Mouse (Mus musculus) kidney, embryonic 16.5 days (tissue): ENCODE results near the gene Grm2. TPM values are rescaled to one million over a fixed set of nuclear protein-coding genes. Genes with fewer than 3 reads are reported as not detected.
A peak's percentile ranks its signal among the peaks of the same experiment; 100 is the strongest.
"Not testable (repeated sequence)": the region's sequence is repeated elsewhere in the genome, so short reads cannot be mapped to it uniquely, and the experiment has no call there.

Source experiments
- ATAC-seq: fragments of 200-750 bp; cut with Nextera tagmentation; 2 replicates; pipeline ENCODE4 v1.8.0; 2017; ENCODE audit warnings: moderate TSS enrichment; ENCODE audit not compliant: low FRiP score, low TSS enrichment
- H3K27ac ChIP-seq: fragments of 300-500 bp; sonication (generic); 2 replicates; pipeline ENCODE4 v1.5.1; 2014; ENCODE audit warnings: low read length
- H3K27me3 ChIP-seq: fragments of 300-500 bp; sonication (generic); 2 replicates; pipeline ENCODE4 v1.6.1; 2014; ENCODE audit warnings: low read length, control low read depth, mixed read lengths; ENCODE audit not compliant: insufficient read depth
- H3K36me3 ChIP-seq: fragments of 300-500 bp; sonication (generic); 2 replicates; pipeline ENCODE4 v1.6.1; 2014; ENCODE audit warnings: low read length, control low read depth, mixed read lengths; ENCODE audit not compliant: insufficient read depth
- H3K4me1 ChIP-seq: fragments of 300-500 bp; sonication (generic); 2 replicates; pipeline ENCODE4 v1.6.1; 2014; ENCODE audit warnings: low read length, control low read depth, mixed read lengths; ENCODE audit not compliant: insufficient read depth
- H3K4me2 ChIP-seq: fragments of 300-500 bp; sonication (generic); replicated peaks from 2 replicates; pipeline ENCODE4 v1.6.1; 2014; ENCODE audit warnings: low read depth, low read length
- H3K4me3 ChIP-seq: fragments of 300-500 bp; sonication (generic); 2 replicates; pipeline ENCODE4 v1.5.1; 2014; ENCODE audit warnings: mild to moderate bottlenecking, low read length
- H3K9ac ChIP-seq: fragments of 300-500 bp; sonication (generic); replicated peaks from 2 replicates; pipeline ENCODE4 v1.6.1; 2014; ENCODE audit warnings: low read length
- H3K9me3 ChIP-seq: fragments of 300-500 bp; sonication (generic); 2 replicates; pipeline ENCODE4 v1.6.1; 2016; ENCODE audit warnings: low read length, control low read depth
- WGBS: fragments of 180-500 bp; shearing (Covaris S2); extraction: QIAGEN DNeasy Blood & Tissue Kit; methylation state at CpG from one replicate; pipeline ENCODE4 v1.1.7; 2014; 5-methylcytosine and 5-hydroxymethylcytosine counted together
- polyA plus RNA-seq: library from polyadenylated mRNA; unstranded; fragments of >200 nt; fragmentation: Nextera tagmentation; extraction: Ambion mirVana; gene quantifications from 2 replicates; pipeline ENCODE4 v1.2.1, GENCODE M21; 2015

The Grm2 gene
- polyA plus RNA-seq, 1 experiment from 2014 or later, result not detected

DNA sequence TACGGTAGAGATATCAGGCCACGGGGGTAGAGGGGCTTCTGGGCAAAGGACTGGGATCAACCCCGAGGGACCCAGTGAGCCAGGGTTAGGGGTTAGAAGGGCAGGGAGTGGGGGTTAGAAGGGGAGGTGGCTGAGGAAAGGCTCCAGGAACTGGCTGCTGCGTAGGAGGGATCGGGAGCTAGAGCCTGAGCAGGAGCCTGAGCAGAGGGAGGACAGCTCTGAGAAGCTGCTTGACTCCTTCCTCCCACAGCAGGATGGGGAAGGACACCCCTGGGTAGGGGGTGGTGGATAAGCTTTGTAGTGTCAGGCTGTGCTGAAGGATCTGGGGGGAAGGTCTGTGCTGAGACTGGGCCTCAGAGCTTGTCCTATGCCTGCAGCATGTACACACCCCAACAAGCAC lies 938 bp upstream of the Grm2 start:
- Histone ChIP-seq H3K4me1 (peaks cover 6% of the 10 kb centered on the region), H3K9me3 (no peaks in the 10 kb centered on the region), H3K9ac (no peak overlapping the region), H3K27ac (no peak overlapping the region), H3K4me2 (no peak overlapping the region), H3K4me3 (no peak overlapping the region), H3K27me3 (peaks cover 13% of the 10 kb centered on the region), H3K36me3 (peaks cover 21% of the 10 kb centered on the region)
- 35% methylated on average over 5 of the region's 5 CpGs for whole genome bisulfite sequencing
- ATAC-seq, result 0 out of 2 replicates have a peak, but pooled peaks have one; percentile 18

DNA sequence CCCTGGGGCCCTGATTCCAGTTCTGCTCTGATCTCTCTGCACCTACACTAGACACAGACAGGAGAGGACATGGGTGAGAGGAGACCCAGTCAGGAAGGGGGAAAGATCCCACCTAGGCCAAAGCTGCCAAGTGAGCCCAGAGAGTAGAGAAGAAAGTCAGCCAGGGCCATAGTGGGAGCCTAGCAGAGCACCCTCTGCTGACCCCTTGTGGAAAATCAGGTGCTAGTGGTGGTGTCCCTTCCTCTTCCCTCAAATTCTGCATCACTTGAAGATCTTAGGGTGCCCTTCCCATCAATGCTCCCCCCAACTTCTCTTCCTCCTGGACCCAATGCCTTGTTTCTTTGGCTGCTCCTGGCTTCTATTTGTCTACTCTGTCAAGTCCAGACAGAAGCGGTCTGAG lies 3.2 kb downstream of the Grm2 start:
- Histone ChIP-seq H3K27ac (no peak overlapping the region), H3K9me3 (no peaks in the 10 kb centered on the region), H3K4me1 (peaks cover 6% of the 10 kb centered on the region), H3K36me3 (no peaks in the 10 kb centered on the region), H3K4me3 (no peak overlapping the region), H3K27me3 (peaks cover 13% of the 10 kb centered on the region), H3K4me2 (no peak overlapping the region), H3K9ac (no peak overlapping the region)
- WGBS, result 73% methylated on average over 1 of the region's 1 CpGs
- ATAC-seq, result no peak

DNA sequence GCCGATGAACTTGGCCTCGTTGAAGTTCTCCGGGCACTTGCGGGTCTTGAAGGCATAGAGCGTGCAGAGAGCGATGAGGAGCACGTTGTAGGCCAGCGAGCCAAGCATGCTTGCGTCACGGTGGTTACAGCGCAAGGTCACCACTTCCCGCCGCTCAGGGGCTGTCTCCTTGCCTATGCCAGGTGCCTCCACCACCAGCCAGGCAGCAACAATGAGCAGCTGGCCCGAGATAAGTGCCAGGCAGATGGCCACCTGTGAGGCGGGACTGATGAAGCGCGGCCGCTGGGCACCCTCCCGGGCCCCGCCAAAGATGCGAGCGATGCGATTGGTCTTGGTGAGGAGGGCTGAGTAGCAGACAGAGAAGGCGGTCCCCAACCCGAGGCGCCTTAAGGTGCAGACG lies 8.7 kb downstream of the Grm2 start:
- Histone ChIP-seq H3K27me3 (no peaks in the 10 kb centered on the region), H3K4me3 (no peak overlapping the region), H3K9ac (no peak overlapping the region), H3K4me2 (no peak overlapping the region), H3K9me3 (no peaks in the 10 kb centered on the region), H3K27ac (no peak overlapping the region), H3K4me1 (no peaks in the 10 kb centered on the region), H3K36me3 (no peaks in the 10 kb centered on the region)
- ATAC-seq, result no peak
- 74% methylated on average over 27 of the region's 27 CpGs for WGBS

DNA sequence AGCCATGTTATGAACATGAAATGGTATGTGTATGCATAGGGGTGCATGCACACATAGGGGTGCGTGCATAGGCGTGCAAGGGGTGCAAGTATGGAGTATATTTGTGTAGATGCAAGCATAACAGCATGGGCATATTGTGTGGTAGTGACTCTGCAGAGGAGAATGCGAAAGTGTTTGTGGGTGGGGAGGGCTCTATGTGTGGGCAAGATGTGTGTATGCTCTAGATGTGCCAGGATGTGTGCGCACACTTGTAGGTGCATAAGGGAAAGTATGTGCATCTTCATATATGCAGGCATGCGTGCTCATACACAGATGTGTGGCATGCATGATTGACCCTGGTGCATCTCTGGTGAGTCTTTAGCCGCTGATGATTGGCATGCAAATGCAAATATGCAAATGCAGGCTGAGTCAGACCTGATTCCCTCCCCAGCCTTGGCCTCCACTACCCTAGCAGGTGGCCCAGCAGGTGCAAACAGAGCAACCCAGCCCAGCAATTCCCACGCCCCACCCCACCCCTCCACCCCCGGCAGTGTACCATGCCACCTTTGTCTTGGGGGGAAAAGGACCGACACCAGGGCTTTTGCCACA lies 10.1 kb downstream of the Grm2 start:
- WGBS, result 77% methylated on average over 9 of the region's 9 CpGs
- Histone ChIP-seq H3K9me3 (no peaks in the 10 kb centered on the region), H3K27ac (no peak overlapping the region), H3K4me1 (no peaks in the 10 kb centered on the region), H3K9ac (no peak overlapping the region), H3K4me3 (no peak overlapping the region), H3K36me3 (no peaks in the 10 kb centered on the region), H3K4me2 (no peak overlapping the region), H3K27me3 (no peaks in the 10 kb centered on the region)
- ATAC-seq, result no peak

DNA sequence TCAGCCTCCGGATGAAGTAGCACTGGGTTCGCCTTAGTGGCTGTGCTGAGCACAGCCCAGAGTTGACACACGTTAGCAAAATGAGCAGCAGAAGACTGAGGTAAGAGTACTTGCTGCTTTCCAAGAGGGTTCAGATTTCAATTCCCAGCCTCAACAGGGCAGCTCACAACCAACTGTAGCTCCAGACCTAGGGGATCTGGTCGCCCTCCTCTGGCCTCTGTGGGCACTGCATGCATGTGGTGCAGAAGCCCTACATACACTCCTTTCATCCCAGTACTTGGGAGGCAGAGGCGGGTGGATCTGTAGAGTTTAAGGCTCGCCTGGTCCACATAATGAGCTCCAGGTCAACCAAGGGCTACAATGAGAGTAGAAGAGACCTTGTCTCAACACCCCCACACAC lies 12.1 kb downstream of the Grm2 start:
- no peaks in the 10 kb centered on the region for H3K4me1 ChIP-seq
- WGBS, result 70% methylated on average over 6 of the region's 6 CpGs
- no peaks in the 10 kb centered on the region for H3K36me3 ChIP-seq
- H3K27ac ChIP-seq, result no peak overlapping the region
- H3K4me3 ChIP-seq, result no peak overlapping the region
- H3K27me3 ChIP-seq, result no peaks in the 10 kb centered on the region
- ATAC-seq, result no peak
- no peak overlapping the region for H3K4me2 ChIP-seq
- no peaks in the 10 kb centered on the region for H3K9me3 ChIP-seq
- no peak overlapping the region for H3K9ac ChIP-seq

DNA sequence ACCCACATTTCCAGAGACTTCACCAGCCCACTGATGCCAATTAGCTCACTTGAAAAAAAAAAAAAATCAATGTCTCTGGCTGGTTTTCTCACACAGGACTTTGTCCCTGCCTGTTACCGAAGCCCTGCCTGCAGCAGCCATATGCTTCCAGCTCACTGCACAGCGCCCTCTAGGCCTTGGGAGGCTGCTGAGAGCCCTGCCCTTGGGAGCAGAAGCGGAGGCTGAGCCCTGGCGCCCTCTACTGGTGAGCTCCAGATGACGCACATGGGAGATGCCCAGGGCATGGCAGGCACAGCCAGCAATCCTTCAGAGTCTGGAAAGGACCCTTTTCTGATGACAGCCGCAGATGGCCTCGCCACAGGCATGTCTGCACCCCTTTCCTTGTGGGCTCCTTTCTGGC lies 12.8 kb downstream of the Grm2 start:
- H3K9ac ChIP-seq, result no peak overlapping the region
- H3K4me3 ChIP-seq, result no peak overlapping the region
- H3K4me1 ChIP-seq, result no peaks in the 10 kb centered on the region
- H3K27ac ChIP-seq, result no peak overlapping the region
- 0 out of 2 replicates have a peak, but pooled peaks have one; percentile 49 for ATAC-seq
- WGBS, result 35% methylated on average over 7 of the region's 7 CpGs
- no peaks in the 10 kb centered on the region for H3K36me3 ChIP-seq
- H3K27me3 ChIP-seq, result no peaks in the 10 kb centered on the region
- H3K9me3 ChIP-seq, result no peaks in the 10 kb centered on the region
- H3K4me2 ChIP-seq, result no peak overlapping the region

DNA sequence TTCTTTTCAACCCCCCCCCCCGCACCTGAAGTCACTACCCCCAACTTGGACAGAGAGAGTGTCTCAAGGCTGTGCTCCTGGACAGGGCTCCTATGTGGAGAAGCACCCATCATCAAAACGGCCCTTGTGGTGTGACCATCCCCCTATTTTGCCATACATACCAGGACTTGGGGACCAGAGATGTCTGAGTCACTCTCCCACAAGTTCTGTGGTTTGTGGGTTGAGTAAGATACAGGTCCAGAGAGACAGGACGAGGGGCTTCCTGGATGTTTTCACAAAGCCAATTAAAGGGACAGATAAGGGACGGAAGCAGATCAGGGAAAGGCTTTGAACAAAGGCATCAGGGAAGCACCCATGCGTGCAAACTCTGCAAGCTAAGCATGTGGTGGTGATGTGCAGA lies 14.5 kb downstream of the Grm2 start:
- Histone ChIP-seq H3K27me3 (no peaks in the 10 kb centered on the region), H3K4me3 (no peak overlapping the region), H3K9me3 (no peaks in the 10 kb centered on the region), H3K4me1 (no peaks in the 10 kb centered on the region), H3K27ac (no peak overlapping the region), H3K9ac (no peak overlapping the region), H3K36me3 (no peaks in the 10 kb centered on the region), H3K4me2 (no peak overlapping the region)
- WGBS, result 50% methylated on average over 5 of the region's 5 CpGs
- no peak for ATAC-seq

DNA sequence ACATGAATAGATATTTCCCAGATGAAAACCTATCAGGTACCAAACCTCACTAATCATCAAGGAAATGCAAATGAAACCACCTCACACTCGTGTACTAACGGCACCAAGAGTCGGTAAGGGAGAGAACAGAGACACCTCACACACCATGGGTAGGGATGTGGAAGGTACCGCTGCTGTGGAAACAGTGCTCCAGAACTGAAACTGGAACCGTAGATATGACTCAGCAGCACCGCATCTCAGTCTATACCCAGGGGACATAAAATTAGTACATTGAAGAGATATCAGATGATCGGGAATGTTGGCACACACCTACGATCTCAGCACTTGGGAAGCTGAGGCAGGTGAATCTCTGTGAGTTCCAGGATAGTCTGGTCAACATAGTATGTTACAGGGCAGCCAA lies 17.7 kb downstream of the Grm2 start:
- no peaks in the 10 kb centered on the region for H3K9me3 ChIP-seq
- no peak overlapping the region for H3K4me2 ChIP-seq
- H3K4me3 ChIP-seq, result no peak overlapping the region
- no peak for ATAC-seq
- no peaks in the 10 kb centered on the region for H3K4me1 ChIP-seq
- H3K36me3 ChIP-seq, result no peaks in the 10 kb centered on the region
- WGBS, result 93% methylated on average over 8 of the region's 8 CpGs
- no peak overlapping the region for H3K9ac ChIP-seq
- H3K27ac ChIP-seq, result no peak overlapping the region
- no peaks in the 10 kb centered on the region for H3K27me3 ChIP-seq

DNA sequence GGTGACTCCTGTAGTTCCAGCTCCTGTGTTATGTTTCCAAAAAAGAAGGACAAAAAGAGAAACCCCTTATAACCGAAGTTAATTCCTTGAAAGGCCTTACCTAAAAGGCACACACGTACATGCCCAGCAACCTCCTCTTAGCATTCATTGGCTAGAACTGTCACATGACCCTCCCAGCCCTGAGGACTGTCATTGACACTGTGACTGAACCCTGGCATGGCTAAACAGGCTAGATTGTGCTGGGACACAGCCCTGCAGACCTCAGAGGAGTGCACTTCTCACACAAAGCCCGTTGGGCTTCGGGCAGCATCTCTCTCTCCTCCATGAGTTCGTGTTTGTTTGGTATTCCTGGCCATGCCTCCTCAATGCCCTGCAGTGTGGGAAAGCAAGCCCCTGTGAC lies 23.7 kb downstream of the Grm2 start:
- Histone ChIP-seq H3K4me2 (no peak overlapping the region), H3K36me3 (no peaks in the 10 kb centered on the region), H3K9me3 (no peaks in the 10 kb centered on the region), H3K9ac (no peak overlapping the region), H3K4me1 (no peaks in the 10 kb centered on the region), H3K4me3 (no peak overlapping the region), H3K27me3 (no peaks in the 10 kb centered on the region), H3K27ac (no peak overlapping the region)
- 69% methylated on average over 5 of the region's 5 CpGs for WGBS
- no peak for ATAC-seq

DNA sequence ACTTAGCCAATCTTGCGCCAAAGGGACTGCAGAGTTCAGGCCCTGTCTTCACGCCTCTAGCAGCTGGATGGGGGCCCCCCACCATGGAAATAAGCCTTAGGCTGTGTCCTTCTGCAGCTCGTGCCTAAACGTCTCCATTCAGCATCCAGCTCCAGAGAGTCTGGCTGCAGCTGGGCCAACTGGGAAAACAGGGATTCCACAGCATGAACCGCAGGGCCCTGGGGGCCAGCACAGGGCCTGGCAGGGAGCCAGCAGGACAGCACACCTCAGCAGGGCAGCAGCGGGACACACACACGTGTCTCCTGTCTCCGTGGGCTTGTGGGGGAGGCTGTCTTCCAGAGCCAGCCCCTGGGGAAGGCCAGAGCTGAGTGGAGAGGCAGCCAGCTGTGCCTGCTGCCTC lies 28.1 kb downstream of the Grm2 start:
- not testable (repeated sequence) for H3K9ac ChIP-seq, H3K36me3 ChIP-seq, H3K4me2 ChIP-seq, H3K9me3 ChIP-seq, H3K4me1 ChIP-seq, H3K4me3 ChIP-seq, H3K27me3 ChIP-seq, H3K27ac ChIP-seq
- WGBS, result 18% methylated on average over 8 of the region's 8 CpGs
- ATAC-seq, result peak; percentile 61; the same call in 1 of the 2 replicates
